Mouse (Mus musculus) lung, postnatal 0 days (tissue): ENCODE results near the gene Tas1r1. TPM values are rescaled to one million over a fixed set of nuclear protein-coding genes. Genes with fewer than 3 reads are reported as not detected.

ENCODE experiments used
- ATAC-seq: fragments of 200-750 bp; cut with Nextera tagmentation; 2 replicates; pipeline ENCODE4 v1.8.0; 2017; ENCODE audit warnings: moderate library complexity
- DNase-seq: peaks from one replicate; pipeline ENCODE4 v3.0.0-alpha.2; 2016; ENCODE audit warnings: low spot score
- H3K27ac ChIP-seq: fragments of 300-500 bp; sonication (generic); 2 replicates; pipeline ENCODE4 v1.5.1; 2014; ENCODE audit warnings: antibody characterized with exemption, mild to moderate bottlenecking, low read length, mixed read lengths
- H3K27me3 ChIP-seq: fragments of 300-500 bp; sonication (generic); replicated peaks from 2 replicates; pipeline ENCODE4 v1.6.1; 2014; ENCODE audit warnings: low read length, mixed read lengths; ENCODE audit not compliant: insufficient read depth
- H3K36me3 ChIP-seq: fragments of 300-500 bp; sonication (generic); 2 replicates; pipeline ENCODE4 v1.6.1; 2014; ENCODE audit warnings: low read length, mixed read lengths; ENCODE audit not compliant: insufficient read depth
- H3K4me1 ChIP-seq: fragments of 300-500 bp; sonication (generic); 2 replicates; pipeline ENCODE4 v1.6.1; 2014; ENCODE audit warnings: antibody characterized with exemption, low read depth, low read length, mixed read lengths; ENCODE audit not compliant: insufficient read depth
- H3K4me2 ChIP-seq: fragments of 300-500 bp; sonication (generic); replicated peaks from 2 replicates; pipeline ENCODE4 v1.6.1; 2014; ENCODE audit warnings: low read depth, mild to moderate bottlenecking, low read length, moderate library complexity, mixed read lengths
- H3K4me3 ChIP-seq: fragments of 300-500 bp; sonication (generic); 2 replicates; pipeline ENCODE4 v1.5.1; 2014; ENCODE audit warnings: low read depth, low read length
- H3K9ac ChIP-seq: fragments of 300-500 bp; sonication (generic); replicated peaks from 2 replicates; pipeline ENCODE4 v1.6.1; 2014; ENCODE audit warnings: low read depth, mild to moderate bottlenecking
- H3K9me3 ChIP-seq: fragments of 300-500 bp; sonication (generic); 2 replicates; pipeline ENCODE4 v1.6.1; 2016; ENCODE audit warnings: low read length, mixed read lengths
- CTCF ChIP-seq: IDR thresholded peaks from 2 replicates; pipeline ENCODE4 v1.5.1; 2016; ENCODE audit warnings: antibody characterized with exemption, mild to moderate bottlenecking
- EP300 ChIP-seq: IDR thresholded peaks from 2 replicates; pipeline ENCODE4 v1.6.1; 2016; ENCODE audit warnings: antibody characterized with exemption, mild to moderate bottlenecking, control low read depth
- WGBS: fragments of 180-500 bp; shearing (Covaris S2); extraction: QIAGEN DNeasy Blood & Tissue Kit; methylation state at CpG from one replicate; pipeline ENCODE4 v1.1.7; 2014; 5-methylcytosine and 5-hydroxymethylcytosine counted together
- polyA plus RNA-seq: library from polyadenylated mRNA; unstranded; fragments of >200 nt; fragmentation: Nextera tagmentation; extraction: Ambion mirVana; gene quantifications from 2 replicates; pipeline ENCODE4 v1.2.1, GENCODE M21; 2015

Gene Tas1r1
- polyA plus RNA-seq, 1 experiment from 2014 or later = 0.21 TPM

- peak; percentile 60 for ATAC-seq
- H3K4me1 ChIP-seq = peaks cover 9% of the 10 kb centered on the region; the same call in 1 of the 2 replicates
- TF ChIP-seq EP300 (no peak; the same call in 1 of the 2 replicates), CTCF (no peak)
These were observed 36.3 kb downstream of the Tas1r1 start for GRCm38 (mm10) chr4:152002063-152002462.

GRCm38 (mm10) chr4:152001335-152001734 is 37.0 kb downstream of the Tas1r1 start:
- peak overlapping the region; percentile 54; the same call in 1 of the 2 replicates for H3K27ac ChIP-seq
- no peak overlapping the region for H3K4me3 ChIP-seq
- no peak overlapping the region for H3K9ac ChIP-seq
- TF ChIP-seq EP300 (no peak), CTCF (peak; percentile 16; the same call in 1 of the 2 replicates)
- no peaks in the 10 kb centered on the region for H3K9me3 ChIP-seq
- no peak overlapping the region for H3K4me2 ChIP-seq
- peaks cover 9% of the 10 kb centered on the region; the same call in 1 of the 2 replicates for H3K4me1 ChIP-seq
- DNase-seq = no peak
- ATAC-seq = no peak
- 67% methylated on average over 4 of the region's 4 CpGs for WGBS
- H3K36me3 ChIP-seq = no peaks in the 10 kb centered on the region
- H3K27me3 ChIP-seq = no peaks in the 10 kb centered on the region

More at GRCm38 (mm10) chr4:152002063-152002462, 36.3 kb downstream of the Tas1r1 start:
- no peaks in the 10 kb centered on the region for H3K27me3 ChIP-seq
- DNase-seq = peak; percentile 70
- H3K4me3 ChIP-seq = no peak overlapping the region
- no peaks in the 10 kb centered on the region for H3K9me3 ChIP-seq
- no peak overlapping the region for H3K4me2 ChIP-seq
- WGBS = 67% methylated on average over 3 of the region's 3 CpGs
- H3K36me3 ChIP-seq = no peaks in the 10 kb centered on the region
- no peak overlapping the region for H3K9ac ChIP-seq
- H3K27ac ChIP-seq = peak overlapping the region; percentile 54

GRCm38 (mm10) chr4:152000906-152001305 is 37.5 kb downstream of the Tas1r1 start:
- H3K9me3 ChIP-seq = no peaks in the 10 kb centered on the region

GRCm38 (mm10) chr4:151999481-151999880 is 38.9 kb downstream of the Tas1r1 start:
- Histone ChIP-seq H3K27me3 (no peaks in the 10 kb centered on the region), H3K27ac (peak overlapping the region; percentile 6; the same call in 1 of the 2 replicates), H3K36me3 (no peaks in the 10 kb centered on the region), H3K4me1 (peaks cover 9% of the 10 kb centered on the region; the same call in 1 of the 2 replicates), H3K9me3 (no peaks in the 10 kb centered on the region), H3K9ac (no peak overlapping the region), H3K4me3 (no peak overlapping the region), H3K4me2 (no peak overlapping the region)
- WGBS = 33% methylated on average over 3 of the region's 3 CpGs
- TF ChIP-seq EP300 (no peak), CTCF (no peak)
- no peak for ATAC-seq
- DNase-seq = no peak

More at GRCm38 (mm10) chr4:152000906-152001305, 37.5 kb downstream of the Tas1r1 start:
- H3K9ac ChIP-seq = no peak overlapping the region
- ATAC-seq = peak; percentile 25
- WGBS = 18% methylated on average over 4 of the region's 4 CpGs
- H3K36me3 ChIP-seq = no peaks in the 10 kb centered on the region
- no peaks in the 10 kb centered on the region for H3K27me3 ChIP-seq
- peak overlapping the region; percentile 55 for H3K27ac ChIP-seq
- peaks cover 9% of the 10 kb centered on the region; the same call in 1 of the 2 replicates for H3K4me1 ChIP-seq
- DNase-seq = peak; percentile 94
- TF ChIP-seq CTCF (no peak), EP300 (peak; percentile 44; the same call in 1 of the 2 replicates)
- H3K4me2 ChIP-seq = no peak overlapping the region
- no peak overlapping the region for H3K4me3 ChIP-seq

- ATAC-seq = no peak
- Histone ChIP-seq H3K27ac (0 out of 2 replicates have a peak overlapping the region, but pooled peaks have one; percentile 98), H3K4me1 (peaks cover 13% of the 10 kb centered on the region; the same call in 1 of the 2 replicates), H3K4me3 (peak overlapping the region; percentile 98; the same call in 1 of the 2 replicates), H3K9me3 (no peaks in the 10 kb centered on the region), H3K9ac (no peak overlapping the region), H3K36me3 (no peaks in the 10 kb centered on the region), H3K4me2 (peak overlapping the region; percentile 62), H3K27me3 (no peaks in the 10 kb centered on the region)
- WGBS = 63% methylated on average over 3 of the region's 3 CpGs
- TF ChIP-seq CTCF (no peak), EP300 (no peak)
- DNase-seq = no peak
These were observed 40.7 kb downstream of the Tas1r1 start for GRCm38 (mm10) chr4:151997701-151998100.

- H3K9me3 ChIP-seq = no peaks in the 10 kb centered on the region
- peak overlapping the region; percentile 98 for H3K4me3 ChIP-seq
- peak overlapping the region; percentile 98 for H3K27ac ChIP-seq
- no peak for TF ChIP-seq EP300
- TF ChIP-seq CTCF = no peak
- H3K27me3 ChIP-seq = no peaks in the 10 kb centered on the region
- ATAC-seq (no peak), DNase-seq (no peak)
- H3K4me1 ChIP-seq = peaks cover 13% of the 10 kb centered on the region; the same call in 1 of the 2 replicates
- peak overlapping the region; percentile 94 for H3K9ac ChIP-seq
- peaks cover 7% of the 10 kb centered on the region; the same call in 1 of the 2 replicates for H3K36me3 ChIP-seq
- WGBS = 1% methylated on average over 13 of the region's 13 CpGs
- peak overlapping the region; percentile 62 for H3K4me2 ChIP-seq
These were observed 41.5 kb downstream of the Tas1r1 start for GRCm38 (mm10) chr4:151996951-151997222.
